ENCODE assay signal across 12 mouse cellular contexts in the genomic region with DNA sequence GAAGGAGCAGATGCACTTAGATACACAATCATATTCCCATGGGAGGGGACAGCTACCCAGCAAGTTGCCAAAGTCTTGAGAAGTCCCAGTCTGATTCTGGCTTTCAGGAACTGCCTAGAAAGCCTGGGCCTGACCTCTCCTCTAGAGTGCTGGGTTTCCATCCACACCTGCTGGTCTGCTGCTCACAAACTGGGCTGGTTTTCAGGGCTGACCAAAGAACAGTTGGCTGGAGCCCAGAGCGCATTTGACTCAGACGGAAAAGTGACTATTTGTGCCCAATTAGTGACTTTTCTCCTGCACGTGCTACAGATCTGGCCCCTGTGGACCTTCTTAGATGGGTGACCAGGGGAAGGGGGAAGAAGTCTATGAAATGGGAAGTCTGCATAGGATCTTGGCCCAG. TPM values are rescaled to one million over a fixed set of nuclear protein-coding genes. Genes with fewer than 3 reads are reported as not detected.
DNase-seq lines count a peak whose midpoint lies in the region; ATAC-seq and TF ChIP-seq lines count a peak whose summit lies in the region.
"Had no signal": no experiment of that assay in that cellular context is flagged by ENCODE, and none has a peak within 500 bp of the region (broad histone marks: within the 10 kb centered on the region; RNA-seq: fewer than 3 reads in every experiment).

No protein-coding gene starts in this region.

- 82% methylated on average over 3 of the region's 3 CpGs for WGBS in heart, embryonic 11.5 days (ENCODE audit: insufficient replicate concordance)
- 29% methylated on average over 3 of the region's 3 CpGs for WGBS in liver, adult 2 months
- 92% methylated on average over 3 of the region's 3 CpGs for WGBS in liver, embryonic 11.5 days

- 0 out of 2 replicates have a peak, but pooled peaks have one; percentile 22 for ATAC-seq in heart, embryonic 11.5 days (replicated peaks; ENCODE audit: insufficient number of reproducible peaks, low FRiP score, low TSS enrichment)
- no peak for ATAC-seq in liver, embryonic 11.5 days (replicated peaks; ENCODE audit: low FRiP score)
- ATAC-seq: intestine, postnatal 0 days had no signal

- no peak overlapping the region for H3K4me3 ChIP-seq in heart, embryonic 11.5 days (ENCODE audit: low read depth, low read length)
- H3K4me3 ChIP-seq in liver, adult 2 months (ENCODE audit: insufficient read depth, low read depth, low read length), result no peak overlapping the region
- no peak overlapping the region for H3K4me3 ChIP-seq in liver, embryonic 11.5 days (ENCODE audit: low read depth, low read length)
- H3K4me3 ChIP-seq: left cerebral cortex, adult 2 months; liver, embryonic 13.5 days; myocyte had no signal

- 0 out of 2 replicates have a peak overlapping the region, but pooled peaks have one; percentile 29 for H3K27ac ChIP-seq in heart, embryonic 11.5 days (ENCODE audit: low read depth, low read length)
- H3K27ac ChIP-seq in liver, adult 2 months (replicated peaks; ENCODE audit: insufficient read depth, low read depth, low read length), result no peak overlapping the region
- no peak overlapping the region for H3K27ac ChIP-seq in liver, embryonic 11.5 days (ENCODE audit: low read depth, low read length)
- H3K27ac ChIP-seq: left cerebral cortex, adult 2 months; liver, embryonic 13.5 days had no signal

- no peaks in the 10 kb centered on the region for H3K9me3 ChIP-seq in heart, embryonic 11.5 days (replicated peaks; ENCODE audit: control insufficient read depth, low read length)
- no peaks in the 10 kb centered on the region for H3K9me3 ChIP-seq in liver, embryonic 11.5 days (ENCODE audit: control insufficient read depth, low read length)
- H3K9me3 ChIP-seq: liver, embryonic 13.5 days had no signal

- TF ChIP-seq POLR2A in liver, adult 2 months (IDR thresholded peaks at IDR 0.05; ENCODE audit: extremely low read depth, insufficient read depth, low read length), result no peak

- H3K79me2 ChIP-seq in liver, adult 2 months (ENCODE audit: control insufficient read depth, insufficient read depth, low read length), result no peaks in the 10 kb centered on the region

- H3K4me1 ChIP-seq in heart, embryonic 11.5 days (ENCODE audit: control insufficient read depth, insufficient read depth, low read length), result peaks cover 15% of the 10 kb centered on the region
- H3K4me1 ChIP-seq in liver, adult 2 months (ENCODE audit: control insufficient read depth, insufficient read depth, low read length), result peaks cover 16% of the 10 kb centered on the region
- 0 out of 2 replicates have a peak, but pooled peaks cover 3% of the 10 kb centered on the region for H3K4me1 ChIP-seq in liver, embryonic 11.5 days (replicated peaks; ENCODE audit: control insufficient read depth, insufficient read depth, low read length)

- no peaks in the 10 kb centered on the region for H3K36me3 ChIP-seq in heart, embryonic 11.5 days (ENCODE audit: control insufficient read depth, insufficient read depth, low read length)
- H3K36me3 ChIP-seq in liver, adult 2 months (ENCODE audit: control insufficient read depth, insufficient read depth, low read length), result no peaks in the 10 kb centered on the region
- no peaks in the 10 kb centered on the region for H3K36me3 ChIP-seq in liver, embryonic 11.5 days (ENCODE audit: control insufficient read depth, insufficient read depth, low read length)
- H3K36me3 ChIP-seq: liver, embryonic 13.5 days had no signal

- no peaks in the 10 kb centered on the region for H3K27me3 ChIP-seq in heart, embryonic 11.5 days (ENCODE audit: control insufficient read depth, insufficient read depth, low read length)
- H3K27me3 ChIP-seq in liver, adult 2 months (ENCODE audit: control insufficient read depth, insufficient read depth, low read length), result no peaks in the 10 kb centered on the region
- no peaks in the 10 kb centered on the region for H3K27me3 ChIP-seq in liver, embryonic 11.5 days (replicated peaks; ENCODE audit: control insufficient read depth, insufficient read depth, low read length)
- H3K27me3 ChIP-seq: liver, embryonic 13.5 days had no signal

- H3K9ac ChIP-seq in heart, embryonic 11.5 days (ENCODE audit: low read depth, low read length), result no peak overlapping the region
- H3K9ac ChIP-seq in liver, adult 2 months (ENCODE audit: low read depth, low read length), result no peak overlapping the region
- H3K9ac ChIP-seq in liver, embryonic 11.5 days (ENCODE audit: low read depth, low read length), result no peak overlapping the region
- H3K9ac ChIP-seq: liver, embryonic 13.5 days had no signal

- no peak for DNase-seq in heart, adult 9 months (ENCODE audit: low spot score in 2 of 2)
- peak; percentile 95 for DNase-seq in liver, adult 2 months (ENCODE audit: extremely low read depth, low read depth, low spot score)
- DNase-seq in liver, embryonic 11.5 days (ENCODE audit: low spot score), result no peak
- peak; percentile 51 for DNase-seq in cerebellum, adult 9-10 months
- peak; percentile 72 to 80 for DNase-seq in cerebellum, postnatal 25 days
- DNase-seq in urinary bladder, adult 2 months (ENCODE audit: low spot score), result no peak
- DNase-seq: liver, embryonic 13.5 days; right cerebral cortex, postnatal 4 days had no signal

- no peak overlapping the region for H3K4me2 ChIP-seq in heart, embryonic 11.5 days
- no peak overlapping the region for H3K4me2 ChIP-seq in liver, embryonic 11.5 days
- H3K4me2 ChIP-seq: liver, embryonic 13.5 days had no signal

- TF ChIP-seq CTCF in liver, adult 2 months (IDR thresholded peaks at IDR 0.05; ENCODE audit: low read depth, low read length), result no peak

RNA-seq across cellular contexts. Expression of a gene that starts 50.9 kb away (rescaled TPM):
- 26.5 and 28.8 TPM in 2 replicates for polyA plus RNA-seq in heart, embryonic 11.5 days (2014; fragmentation: Nextera tagmentation; extraction: Ambion mirVana)
- total RNA-seq in liver, adult 2 months (2014; rRNA removed), result 3.0 and 4.9 TPM in 2 replicates
- 5.5 and 7.1 TPM in 2 replicates for polyA plus RNA-seq in liver, adult 2 months (2012; rRNA removed)
- polyA plus RNA-seq in liver, embryonic 11.5 days (2014; fragmentation: Nextera tagmentation; extraction: Ambion mirVana), result 46.8 and 48.8 TPM in 2 replicates
- 20.5 and 28.8 TPM in 2 replicates for polyA plus RNA-seq in urinary bladder, adult 2 months (2012; rRNA removed)

Comparison
In these comparisons a context has a peak if more than half of its experiments do, and no peak if none do; other contexts are left out.
1. DNase-seq: peak in liver, adult 2 months (single experiment), cerebellum, adult 9-10 months (single experiment) and cerebellum, postnatal 25 days (2 of 2); none in heart, adult 9 months (0 of 2), liver, embryonic 11.5 days (single experiment) and urinary bladder, adult 2 months (single experiment).